Mouse (Mus musculus) spleen, adult 12 weeks (tissue): Measurements from ENCODE around the gene Zfyve16.

Experiments
- DNase-seq: peaks from one replicate; pipeline ENCODE4 v3.0.0; 2022; ENCODE audit warnings: low spot score

The Zfyve16 gene

DNA sequence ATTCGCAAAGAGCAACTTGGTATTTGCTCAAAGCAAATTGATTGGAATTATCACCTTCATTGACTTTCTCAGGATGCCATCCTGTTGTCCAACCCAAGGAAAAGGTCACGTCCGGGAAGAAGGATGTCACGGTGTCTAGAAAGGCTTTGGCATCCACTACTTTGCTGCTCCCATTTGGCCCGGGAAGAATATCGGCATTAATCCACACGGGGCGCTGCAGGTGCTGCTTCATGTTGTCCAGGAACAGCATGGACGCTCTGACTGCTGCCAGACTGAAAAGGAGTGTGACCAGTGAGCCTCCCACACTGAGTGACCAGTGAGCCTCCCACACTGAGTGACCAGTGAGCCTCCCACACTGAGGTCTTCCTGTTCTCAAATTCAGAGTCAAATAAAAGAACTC, 62.8 kb downstream of the Zfyve16 start:
- no peak for DNase-seq

GRCm38 (mm10) chr13:92464698-92465097, 66.0 kb downstream of the Zfyve16 start:
- no peak for DNase-seq

DNA sequence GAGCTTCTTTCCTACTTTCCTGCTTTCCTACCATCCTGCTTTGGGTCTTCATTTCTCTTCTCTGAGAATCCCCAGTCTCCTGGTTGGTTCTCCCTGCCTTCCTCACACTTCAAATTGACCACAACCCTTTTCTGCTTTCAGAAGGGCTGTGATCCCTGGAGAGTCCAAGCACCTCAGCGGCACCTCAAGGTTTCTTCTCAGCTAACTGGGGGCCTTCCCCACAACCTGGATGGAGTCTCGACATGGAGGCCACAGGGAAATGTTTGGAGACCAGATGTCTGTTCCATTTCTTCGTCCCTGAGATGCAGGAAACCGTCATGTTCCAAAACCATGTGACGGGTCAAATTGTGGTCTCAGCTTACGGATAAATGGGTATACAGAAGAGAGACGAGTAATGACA, 83.8 kb downstream of the Zfyve16 start:
- no peak for DNase-seq

GRCm38 (mm10) chr13:92440286-92440685, 90.4 kb downstream of the Zfyve16 start:
- DNase-seq = no peak

GRCm38 (mm10) chr13:92438656-92439055, 92.0 kb downstream of the Zfyve16 start:
- no peak for DNase-seq
